Mouse (Mus musculus): Measurements from ENCODE around the gene Ilkap. TPM values are rescaled to one million over a fixed set of nuclear protein-coding genes. Genes with fewer than 3 reads are reported as not detected.

Ilkap gene
- polyA plus RNA-seq, 1 experiment from 2014 or later, result 92.0 TPM

DNA sequence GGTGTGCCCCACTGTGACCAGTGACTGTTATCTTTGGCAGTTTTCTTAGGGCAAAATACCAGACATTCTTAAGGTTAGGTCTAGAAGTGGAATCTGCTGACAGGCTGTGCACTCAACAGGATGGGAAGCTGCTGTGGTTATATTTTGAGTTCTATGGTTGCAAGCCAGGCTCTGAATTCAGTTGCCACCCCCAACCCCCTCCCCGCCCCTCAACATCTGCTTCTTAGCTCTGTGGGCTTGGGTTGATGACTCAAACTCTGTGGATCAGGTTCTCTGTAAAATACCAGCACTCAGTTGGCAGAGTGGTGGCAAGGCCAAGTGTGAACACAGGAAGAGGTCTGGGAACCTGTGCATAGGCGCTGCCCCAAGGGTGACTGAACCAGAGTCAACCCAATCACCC is 46.3 kb downstream of the Ilkap start:
- H3K27me3 ChIP-seq (replicated peaks), result 0 out of 2 replicates have a peak, but pooled peaks cover 5% of the 10 kb centered on the region
- peaks cover 42% of the 10 kb centered on the region for H3K4me1 ChIP-seq
- 67% methylated on average over 2 of the region's 2 CpGs for WGBS
- no peak overlapping the region for H3K9ac ChIP-seq
- peaks cover 38% of the 10 kb centered on the region for H3K36me3 ChIP-seq
- no peak for ATAC-seq (ENCODE audit: extremely low read depth, insufficient number of reproducible peaks, low FRiP score, low TSS enrichment)
- H3K4me3 ChIP-seq, result peak overlapping the region; percentile 56; the same call in 1 of the 2 replicates
- H3K9me3 ChIP-seq, result no peaks in the 10 kb centered on the region
- H3K27ac ChIP-seq (replicated peaks), result no peak overlapping the region
- H3K4me2 ChIP-seq, result peak overlapping the region; percentile 78

GRCm38 (mm10) chr1:91351249-91351648 is 47.4 kb downstream of the Ilkap start:
- no peak for ATAC-seq (ENCODE audit: extremely low read depth, insufficient number of reproducible peaks, low FRiP score, low TSS enrichment)
- peak overlapping the region; percentile 84 for H3K9ac ChIP-seq
- peak overlapping the region; percentile 90 for H3K27ac ChIP-seq (replicated peaks)
- peaks cover 42% of the 10 kb centered on the region for H3K4me1 ChIP-seq
- H3K4me2 ChIP-seq, result peak overlapping the region; percentile 78
- peaks cover 27% of the 10 kb centered on the region for H3K36me3 ChIP-seq
- 41% methylated on average over 3 of the region's 3 CpGs for WGBS
- H3K4me3 ChIP-seq, result peak overlapping the region; percentile 56
- H3K27me3 ChIP-seq (replicated peaks), result peaks cover 11% of the 10 kb centered on the region
- H3K9me3 ChIP-seq, result no peaks in the 10 kb centered on the region

- H3K4me2 ChIP-seq, result peak within 1 kb of the TSS; percentile 78
- 23% methylated on average over 4 of the region's 4 CpGs for WGBS
- peaks cover 42% of the 10 kb centered on the region for H3K4me1 ChIP-seq
- peak within 1 kb of the TSS; percentile 84 for H3K9ac ChIP-seq
- peak within 1 kb of the TSS; percentile 90 for H3K27ac ChIP-seq (replicated peaks)
- peak; percentile 48; the same call in 1 of the 2 replicates for ATAC-seq (ENCODE audit: extremely low read depth, insufficient number of reproducible peaks, low FRiP score, low TSS enrichment)
- peak within 1 kb of the TSS; percentile 56 for H3K4me3 ChIP-seq
- H3K36me3 ChIP-seq, result peaks cover 23% of the 10 kb centered on the region
- H3K27me3 ChIP-seq (replicated peaks), result peaks cover 15% of the 10 kb centered on the region
- H3K9me3 ChIP-seq, result no peaks in the 10 kb centered on the region
These were observed 47.8 kb downstream of the Ilkap start, which contains the start of gene Klhl30 for GRCm38 (mm10) chr1:91350841-91351240. TSS of gene Klhl30 (plus strand) at chr1:91351016.

DNA sequence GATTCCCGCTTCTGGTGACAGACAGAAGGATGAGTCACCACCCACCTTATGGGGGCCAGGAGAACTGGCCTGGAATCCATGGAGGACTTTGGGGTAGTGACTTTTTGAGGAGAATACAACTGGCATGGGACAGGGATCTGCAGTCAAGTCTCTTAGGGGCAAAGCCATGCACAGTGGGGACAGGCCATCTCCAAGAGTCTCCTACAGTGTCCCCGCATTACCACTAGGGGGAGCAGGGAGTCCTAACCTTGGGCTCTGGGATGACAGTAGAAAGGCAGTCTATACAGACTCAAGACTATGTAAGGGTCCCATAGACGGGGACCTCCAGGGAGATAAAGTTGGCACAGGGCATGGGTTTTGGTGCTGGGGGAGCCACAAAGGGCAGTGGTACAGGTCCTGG is 51.7 kb downstream of the Ilkap start:
- ATAC-seq (ENCODE audit: extremely low read depth, insufficient number of reproducible peaks, low FRiP score, low TSS enrichment), result peak; percentile 39; the same call in 1 of the 2 replicates
- Histone ChIP-seq H3K27me3 (replicated peaks) (peaks cover 55% of the 10 kb centered on the region), H3K36me3 (no peaks in the 10 kb centered on the region), H3K4me3 (no peak overlapping the region), H3K9me3 (no peaks in the 10 kb centered on the region), H3K27ac (replicated peaks) (no peak overlapping the region), H3K4me1 (peaks cover 41% of the 10 kb centered on the region), H3K9ac (no peak overlapping the region), H3K4me2 (no peak overlapping the region)
- WGBS, result 39% methylated on average over 3 of the region's 3 CpGs

- Histone ChIP-seq H3K4me3 (peak overlapping the region; percentile 43), H3K27me3 (replicated peaks) (peaks cover 73% of the 10 kb centered on the region)
These were observed 53.5 kb downstream of the Ilkap start for GRCm38 (mm10) chr1:91344921-91345685.

GRCm38 (mm10) chr1:91344001-91344400 is 54.6 kb downstream of the Ilkap start:
- Histone ChIP-seq H3K27me3 (replicated peaks) (peaks cover 84% of the 10 kb centered on the region), H3K36me3 (no peaks in the 10 kb centered on the region), H3K4me1 (peaks cover 19% of the 10 kb centered on the region), H3K27ac (replicated peaks) (no peak overlapping the region), H3K4me2 (no peak overlapping the region), H3K4me3 (0 out of 2 replicates have a peak overlapping the region, but pooled peaks have one; percentile 43), H3K9me3 (no peaks in the 10 kb centered on the region), H3K9ac (0 out of 2 replicates have a peak overlapping the region, but pooled peaks have one; percentile 41)
- 68% methylated on average over 3 of the region's 3 CpGs for WGBS
- no peak for ATAC-seq (ENCODE audit: extremely low read depth, insufficient number of reproducible peaks, low FRiP score, low TSS enrichment)

More at GRCm38 (mm10) chr1:91344921-91345685, 53.5 kb downstream of the Ilkap start:
- peak overlapping the region; percentile 67 for H3K4me2 ChIP-seq
- H3K9ac ChIP-seq, result peak overlapping the region; percentile 41
- WGBS, result 3% methylated on average over 68 of the region's 68 CpGs
- no peak for ATAC-seq (ENCODE audit: extremely low read depth, insufficient number of reproducible peaks, low FRiP score, low TSS enrichment)
- no peak overlapping the region for H3K27ac ChIP-seq (replicated peaks)
- H3K36me3 ChIP-seq, result no peaks in the 10 kb centered on the region
- H3K9me3 ChIP-seq, result no peaks in the 10 kb centered on the region
- H3K4me1 ChIP-seq, result peaks cover 25% of the 10 kb centered on the region

DNA sequence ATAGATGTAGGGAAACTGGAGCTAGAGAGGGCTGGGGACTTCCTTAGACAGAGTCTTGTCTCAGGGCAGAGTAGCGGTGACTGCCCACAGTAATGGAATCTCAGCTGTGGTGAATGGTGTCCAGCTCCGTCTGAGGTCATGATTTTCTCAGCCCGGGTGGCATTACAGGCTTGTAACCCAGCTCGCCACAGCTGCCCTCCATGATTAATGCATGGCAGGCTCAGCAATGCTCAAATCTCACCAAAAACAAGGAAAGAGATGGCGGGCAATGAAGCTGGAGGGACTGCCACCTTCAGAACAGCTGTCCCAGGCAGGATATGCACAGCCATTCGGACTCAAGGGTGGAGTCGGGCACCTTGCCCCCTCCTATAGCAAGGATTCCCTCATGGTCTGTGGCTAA is 61.3 kb downstream of the Ilkap start:
- H3K4me2 ChIP-seq, result no peak overlapping the region
- no peak overlapping the region for H3K9ac ChIP-seq
- no peak overlapping the region for H3K4me3 ChIP-seq
- peaks cover 47% of the 10 kb centered on the region for H3K27me3 ChIP-seq (replicated peaks)
- no peak overlapping the region for H3K27ac ChIP-seq (replicated peaks)
- H3K4me1 ChIP-seq, result peaks cover 22% of the 10 kb centered on the region
- 85% methylated on average over 7 of the region's 7 CpGs for WGBS
- no peaks in the 10 kb centered on the region for H3K36me3 ChIP-seq
- H3K9me3 ChIP-seq, result no peaks in the 10 kb centered on the region
- no peak for ATAC-seq (ENCODE audit: extremely low read depth, insufficient number of reproducible peaks, low FRiP score, low TSS enrichment)

- peaks cover 26% of the 10 kb centered on the region for H3K4me1 ChIP-seq
- H3K4me2 ChIP-seq, result no peak overlapping the region
- no peak overlapping the region for H3K9ac ChIP-seq
- H3K27ac ChIP-seq (replicated peaks), result peak overlapping the region; percentile 66
- H3K9me3 ChIP-seq, result no peaks in the 10 kb centered on the region
- no peak for ATAC-seq (ENCODE audit: extremely low read depth, insufficient number of reproducible peaks, low FRiP score, low TSS enrichment)
- H3K36me3 ChIP-seq, result no peaks in the 10 kb centered on the region
- no peak overlapping the region for H3K4me3 ChIP-seq
- H3K27me3 ChIP-seq (replicated peaks), result peaks cover 12% of the 10 kb centered on the region
These were observed 65.0 kb downstream of the Ilkap start for GRCm38 (mm10) chr1:91333582-91333981.

- 56% methylated on average over 4 of the region's 4 CpGs for WGBS
- Histone ChIP-seq H3K4me1 (peaks cover 26% of the 10 kb centered on the region), H3K4me2 (no peak overlapping the region), H3K36me3 (no peaks in the 10 kb centered on the region), H3K4me3 (no peak overlapping the region), H3K9me3 (no peaks in the 10 kb centered on the region), H3K27me3 (replicated peaks) (peaks cover 10% of the 10 kb centered on the region; the same call in 1 of the 2 replicates), H3K27ac (replicated peaks) (no peak overlapping the region), H3K9ac (no peak overlapping the region)
- no peak for ATAC-seq (ENCODE audit: extremely low read depth, insufficient number of reproducible peaks, low FRiP score, low TSS enrichment)
These were observed 66.5 kb downstream of the Ilkap start for GRCm38 (mm10) chr1:91332102-91332501.

- Histone ChIP-seq H3K27me3 (replicated peaks) (peaks cover 18% of the 10 kb centered on the region; the same call in 1 of the 2 replicates), H3K4me3 (no peak overlapping the region), H3K9me3 (no peaks in the 10 kb centered on the region), H3K4me1 (peaks cover 13% of the 10 kb centered on the region), H3K4me2 (no peak overlapping the region), H3K36me3 (no peaks in the 10 kb centered on the region), H3K9ac (no peak overlapping the region), H3K27ac (replicated peaks) (no peak overlapping the region)
- ATAC-seq (ENCODE audit: extremely low read depth, insufficient number of reproducible peaks, low FRiP score, low TSS enrichment), result no peak
- WGBS, result 58% methylated on average over 4 of the region's 4 CpGs
These were observed 73.0 kb downstream of the Ilkap start for GRCm38 (mm10) chr1:91325488-91326042.

DNA sequence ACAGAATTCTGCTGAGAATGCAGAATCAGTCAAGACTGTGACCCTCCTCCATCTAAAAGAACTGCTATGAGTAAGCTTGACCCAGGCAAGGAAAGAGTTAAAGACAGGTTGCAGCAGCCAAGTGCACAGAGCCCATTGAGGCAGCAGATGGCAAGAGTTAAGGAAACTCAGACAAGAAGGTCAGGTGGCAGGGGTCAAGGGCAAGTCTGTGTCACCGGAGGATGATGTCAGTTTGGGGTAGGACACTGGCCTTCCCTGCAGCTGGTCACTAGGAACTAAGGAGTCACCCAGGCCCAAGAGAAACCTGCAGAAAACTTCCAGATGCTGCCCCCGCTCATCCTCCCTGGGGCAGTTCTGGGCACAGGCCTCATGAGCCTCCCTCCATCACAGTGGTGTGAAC is 74.0 kb downstream of the Ilkap start:
- Histone ChIP-seq H3K4me1 (peaks cover 13% of the 10 kb centered on the region), H3K36me3 (no peaks in the 10 kb centered on the region), H3K4me3 (no peak overlapping the region), H3K27ac (replicated peaks) (no peak overlapping the region), H3K9ac (no peak overlapping the region), H3K9me3 (no peaks in the 10 kb centered on the region), H3K27me3 (replicated peaks) (peaks cover 15% of the 10 kb centered on the region; the same call in 1 of the 2 replicates), H3K4me2 (no peak overlapping the region)
- 67% methylated on average over 2 of the region's 2 CpGs for WGBS
- no peak for ATAC-seq (ENCODE audit: extremely low read depth, insufficient number of reproducible peaks, low FRiP score, low TSS enrichment)
